Mouse (Mus musculus) stomach, embryonic 16.5 days (tissue): ENCODE measurements around the gene Sgce. TPM values are rescaled to one million over a fixed set of nuclear protein-coding genes. Genes with fewer than 3 reads are reported as not detected.

Experiments used
- ATAC-seq: fragments of 200-750 bp; cut with Nextera tagmentation; 2 replicates; pipeline ENCODE4 v1.8.0; 2017; ENCODE audit warnings: moderate number of reproducible peaks, moderate TSS enrichment; ENCODE audit not compliant: insufficient read depth, low FRiP score
- H3K27ac ChIP-seq: fragments of 300-500 bp; sonication (generic); 2 replicates; pipeline ENCODE4 v1.5.1; 2014; ENCODE audit warnings: low read length
- H3K27me3 ChIP-seq: fragments of 300-500 bp; sonication (generic); 2 replicates; pipeline ENCODE4 v1.6.1; 2014; ENCODE audit warnings: low read length, control low read depth, mixed read lengths; ENCODE audit not compliant: control insufficient read depth, insufficient read depth
- H3K36me3 ChIP-seq: fragments of 300-500 bp; sonication (generic); 2 replicates; pipeline ENCODE4 v1.6.1; 2014; ENCODE audit warnings: low read length; ENCODE audit not compliant: control insufficient read depth, insufficient read depth
- H3K4me1 ChIP-seq: fragments of 300-500 bp; sonication (generic); 2 replicates; pipeline ENCODE4 v1.6.1; 2014; ENCODE audit warnings: low read length, control low read depth, mixed read lengths; ENCODE audit not compliant: control insufficient read depth, insufficient read depth
- H3K4me2 ChIP-seq: fragments of 300-500 bp; sonication (generic); 2 replicates; pipeline ENCODE4 v1.6.1; 2014; ENCODE audit warnings: low read depth, low read length, mixed read lengths
- H3K4me3 ChIP-seq: fragments of 300-500 bp; sonication (generic); replicated peaks from 2 replicates; pipeline ENCODE4 v1.5.1; 2014; ENCODE audit warnings: mild to moderate bottlenecking, low read length
- H3K9ac ChIP-seq: fragments of 300-500 bp; sonication (generic); 2 replicates; pipeline ENCODE4 v1.6.1; 2014; ENCODE audit warnings: low read length
- H3K9me3 ChIP-seq: fragments of 300-500 bp; sonication (generic); replicated peaks from 2 replicates; pipeline ENCODE4 v1.6.1; 2016; ENCODE audit warnings: low read length, control low read depth; ENCODE audit not compliant: control insufficient read depth
- WGBS: fragments of 180-500 bp; shearing (Covaris S2); extraction: QIAGEN DNeasy Blood & Tissue Kit; methylation state at CpG from one replicate; pipeline ENCODE4 v1.1.7; 2014; 5-methylcytosine and 5-hydroxymethylcytosine counted together
- polyA plus RNA-seq: library from polyadenylated mRNA; unstranded; fragments of >200 nt; fragmentation: Nextera tagmentation; extraction: Ambion mirVana; gene quantifications from 2 replicates; pipeline ENCODE4 v1.2.1, GENCODE M21; 2015

Sgce gene
- polyA plus RNA-seq, 1 experiment from 2014 or later = 69.6 TPM

DNA sequence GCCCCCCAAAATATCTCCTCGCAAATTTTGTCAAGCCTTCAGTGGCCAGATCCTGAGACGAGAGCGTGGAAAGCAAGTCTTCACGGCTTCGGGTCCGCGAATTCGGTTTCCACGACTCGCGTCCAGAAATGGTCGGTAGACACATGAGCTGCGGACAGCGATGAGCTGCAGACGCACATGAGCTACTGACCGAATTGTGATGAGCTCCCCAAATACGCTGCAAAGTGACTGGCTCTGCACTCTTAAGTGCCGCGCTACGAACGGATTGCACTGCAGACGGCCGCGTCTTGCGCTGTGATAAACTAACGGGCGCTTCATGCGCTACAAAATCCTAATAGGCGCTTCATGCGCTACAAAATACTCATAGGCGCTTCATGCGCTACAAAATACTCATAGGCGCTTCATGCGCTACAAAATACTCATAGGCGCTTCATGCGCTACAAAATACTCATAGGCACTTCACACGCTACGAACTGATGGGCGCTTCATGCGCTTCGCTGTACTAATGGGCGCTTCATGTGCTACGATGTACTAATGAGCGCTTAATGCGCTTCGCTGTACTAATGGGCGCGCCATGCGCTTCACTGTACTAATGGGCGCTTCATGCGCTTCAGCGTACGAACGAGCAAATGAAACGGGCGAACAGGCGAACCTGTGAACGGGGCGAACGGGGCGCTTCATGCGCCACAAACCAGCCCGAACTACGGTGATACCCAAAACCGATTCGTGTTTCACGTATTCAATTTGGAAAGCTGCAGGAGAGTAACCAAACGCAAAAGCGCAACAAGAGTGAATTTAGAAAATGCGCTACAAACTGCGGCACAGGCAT lies 884 bp upstream of the Sgce start:
- Histone ChIP-seq H3K9me3 (peaks cover 17% of the 10 kb centered on the region), H3K27ac (peak overlapping the region; percentile 31), H3K9ac (peak overlapping the region; percentile 56; the same call in 1 of the 2 replicates), H3K4me3 (peak overlapping the region; percentile 54), H3K36me3 (no peaks in the 10 kb centered on the region), H3K27me3 (no peaks in the 10 kb centered on the region), H3K4me2 (peak overlapping the region; percentile 69), H3K4me1 (no peaks in the 10 kb centered on the region)
- 48% methylated on average over 71 of the region's 71 CpGs for WGBS
- ATAC-seq = no peak

DNA sequence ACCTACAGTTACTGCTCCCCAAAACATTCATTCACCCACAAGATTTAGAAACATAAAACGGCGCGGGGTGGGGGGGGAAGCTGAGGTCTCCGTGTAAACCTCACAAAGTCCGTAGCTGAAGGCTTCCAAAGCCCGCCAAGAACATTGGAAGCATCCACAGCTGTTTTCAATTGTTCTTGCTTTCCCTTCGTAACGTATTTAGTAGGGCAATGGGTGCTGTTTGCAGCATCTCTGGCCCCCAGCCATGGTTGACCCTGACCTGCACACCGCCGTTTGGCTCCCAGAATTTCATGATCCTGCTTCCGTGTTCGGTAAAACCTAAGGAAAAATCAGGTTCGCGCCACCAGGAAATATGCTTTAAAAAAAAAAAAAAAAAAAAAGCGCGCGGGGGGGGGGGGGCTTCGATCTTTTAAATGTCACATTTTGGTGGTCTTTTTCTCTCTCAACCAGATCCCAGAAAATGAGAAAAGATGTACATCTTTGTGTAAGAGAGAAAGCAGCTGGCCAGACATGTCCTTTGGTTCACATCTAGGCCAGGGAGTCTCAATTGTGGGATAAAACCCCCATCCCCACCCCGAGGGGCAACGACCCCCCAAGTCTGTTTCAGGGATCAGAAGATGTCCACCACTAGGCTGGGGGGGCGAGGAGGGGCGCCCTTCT lies 841 bp downstream of the Sgce start:
- WGBS = 50% methylated on average over 20 of the region's 22 CpGs
- H3K36me3 ChIP-seq = no peaks in the 10 kb centered on the region
- H3K9ac ChIP-seq = peak overlapping the region; percentile 74
- peak overlapping the region; percentile 69 for H3K4me2 ChIP-seq
- no peaks in the 10 kb centered on the region for H3K27me3 ChIP-seq
- ATAC-seq = no peak
- peaks cover 17% of the 10 kb centered on the region for H3K9me3 ChIP-seq
- H3K4me3 ChIP-seq = peak overlapping the region; percentile 54
- H3K4me1 ChIP-seq = peaks cover 2% of the 10 kb centered on the region; the same call in 1 of the 2 replicates
- peak overlapping the region; percentile 62 for H3K27ac ChIP-seq

DNA sequence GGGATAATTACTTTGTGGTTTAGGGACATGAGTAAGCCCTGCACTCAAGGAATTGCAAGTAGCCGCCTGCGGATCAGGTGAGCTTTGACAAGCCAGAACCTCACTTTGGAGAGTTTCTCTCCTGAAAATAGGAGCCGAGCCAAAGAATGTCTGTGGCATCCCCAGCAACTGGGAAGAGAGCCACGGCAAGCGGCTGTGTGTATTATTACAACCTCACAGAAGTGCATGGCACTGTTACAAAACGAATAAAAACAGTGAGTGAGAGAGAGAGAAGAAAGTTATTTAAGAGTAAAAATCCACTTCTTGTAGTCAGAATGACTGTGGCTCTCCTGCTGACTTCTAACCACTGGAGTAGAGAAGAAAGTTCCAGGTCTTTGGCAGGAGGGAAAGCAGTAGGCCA lies 6.5 kb downstream of the Sgce start:
- no peak overlapping the region for H3K4me2 ChIP-seq
- H3K4me1 ChIP-seq = peaks cover 7% of the 10 kb centered on the region; the same call in 1 of the 2 replicates
- 23% methylated on average over 6 of the region's 6 CpGs for WGBS
- no peaks in the 10 kb centered on the region for H3K9me3 ChIP-seq
- no peak overlapping the region for H3K9ac ChIP-seq
- no peaks in the 10 kb centered on the region for H3K36me3 ChIP-seq
- H3K27me3 ChIP-seq = no peaks in the 10 kb centered on the region
- no peak overlapping the region for H3K4me3 ChIP-seq
- no peak; the same call in 1 of the 2 replicates for ATAC-seq
- no peak overlapping the region for H3K27ac ChIP-seq

DNA sequence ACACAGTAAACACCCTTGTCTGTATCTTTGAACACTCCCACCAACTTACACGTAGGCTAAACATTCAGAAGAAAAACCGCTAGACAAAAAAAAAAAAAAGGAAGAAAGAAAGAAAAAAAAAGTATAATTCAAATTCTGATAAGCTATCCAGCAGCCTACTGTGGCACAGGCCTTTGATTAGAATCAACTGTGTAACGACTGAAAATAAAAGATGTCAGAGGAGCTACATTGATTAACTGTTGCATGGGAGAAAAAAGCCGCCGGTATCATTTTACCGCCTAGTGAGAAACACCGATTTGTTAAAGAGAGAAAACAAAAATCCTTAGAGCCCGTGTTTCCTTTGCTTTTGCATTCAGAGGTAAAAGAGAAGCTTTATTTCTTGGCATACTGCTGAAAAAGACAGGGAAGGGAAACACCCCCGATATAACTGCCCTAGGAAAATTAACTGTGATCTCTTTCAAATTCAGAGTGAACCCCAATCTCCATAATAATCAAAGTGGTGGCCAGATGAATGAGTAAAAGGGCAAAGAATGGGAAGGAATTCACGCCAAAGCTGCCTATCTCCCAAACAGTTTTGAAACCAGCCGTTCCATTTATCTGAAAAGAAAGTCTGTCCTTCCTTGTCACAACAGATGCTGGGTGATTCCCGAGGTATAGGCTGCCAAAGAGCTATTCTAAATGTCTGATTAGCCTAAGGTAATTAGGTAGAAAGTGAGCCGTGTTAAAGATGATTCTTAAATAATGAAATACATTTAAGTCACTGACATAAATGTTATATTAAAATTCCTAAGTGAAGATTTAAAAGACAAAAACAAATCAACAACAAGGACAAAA lies 7.3 kb downstream of the Sgce start:
- no peaks in the 10 kb centered on the region for H3K27me3 ChIP-seq
- H3K9ac ChIP-seq = no peak overlapping the region
- H3K27ac ChIP-seq = no peak overlapping the region
- WGBS = 42% methylated on average over 13 of the region's 13 CpGs
- H3K4me3 ChIP-seq = no peak overlapping the region
- no peak overlapping the region for H3K4me2 ChIP-seq
- H3K36me3 ChIP-seq = no peaks in the 10 kb centered on the region
- H3K9me3 ChIP-seq = no peaks in the 10 kb centered on the region
- no peak for ATAC-seq
- peaks cover 7% of the 10 kb centered on the region; the same call in 1 of the 2 replicates for H3K4me1 ChIP-seq

DNA sequence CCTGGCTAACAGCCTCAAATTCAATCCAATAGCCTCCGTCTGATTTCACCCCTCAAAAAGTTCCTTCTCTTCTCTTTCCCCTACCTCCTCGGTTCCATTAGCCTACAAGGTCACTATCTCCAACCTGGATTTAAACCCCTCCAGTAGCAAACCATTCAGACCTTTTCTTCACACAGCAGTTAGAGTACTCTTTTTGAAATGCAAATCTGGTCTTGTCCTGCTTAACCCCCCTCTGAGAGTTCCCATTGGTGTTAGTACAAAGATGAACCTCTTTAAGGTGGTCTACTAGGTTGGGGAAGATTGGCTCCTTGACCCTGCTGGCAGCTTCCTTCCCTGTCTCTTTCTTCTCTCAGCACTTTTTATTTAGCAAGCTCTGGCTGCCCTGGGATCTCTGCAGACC lies 8.3 kb downstream of the Sgce start:
- Histone ChIP-seq H3K9me3 (no peaks in the 10 kb centered on the region), H3K27ac (no peak overlapping the region), H3K9ac (no peak overlapping the region), H3K4me3 (no peak overlapping the region), H3K36me3 (no peaks in the 10 kb centered on the region), H3K4me2 (no peak overlapping the region), H3K4me1 (peaks cover 7% of the 10 kb centered on the region; the same call in 1 of the 2 replicates), H3K27me3 (no peaks in the 10 kb centered on the region)
- no peak for ATAC-seq
- 48% methylated on average over 2 of the region's 2 CpGs for WGBS

DNA sequence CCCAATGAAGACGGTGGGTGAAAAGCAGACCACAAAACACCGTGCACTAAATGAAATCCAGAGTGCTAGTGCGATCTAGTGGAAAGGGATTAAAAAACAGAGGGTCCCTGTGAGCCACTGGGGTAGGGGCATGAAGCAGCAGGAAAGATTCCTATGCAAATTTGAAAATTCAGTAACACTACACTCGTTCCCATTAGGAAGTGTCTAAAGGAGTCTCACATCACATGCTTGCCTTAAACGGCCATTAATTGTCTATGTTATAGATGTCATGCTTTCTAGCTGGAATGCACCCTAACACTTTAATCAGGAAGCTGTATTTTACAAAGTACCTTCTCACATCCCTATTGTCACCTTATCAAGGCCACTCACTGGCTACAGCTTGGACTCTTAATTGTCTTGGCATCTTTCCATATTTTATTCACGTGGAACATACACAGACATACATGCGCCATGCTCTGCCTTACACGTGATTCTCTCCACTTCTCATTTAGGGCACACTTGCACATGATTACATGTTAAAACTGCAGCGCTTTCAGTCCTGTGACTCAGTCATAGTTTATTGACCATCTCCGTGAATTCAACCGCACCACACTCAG lies 8.9 kb downstream of the Sgce start:
- WGBS = 66% methylated on average over 11 of the region's 11 CpGs
- H3K27me3 ChIP-seq = no peaks in the 10 kb centered on the region
- H3K4me3 ChIP-seq = no peak overlapping the region
- H3K9me3 ChIP-seq = no peaks in the 10 kb centered on the region
- no peak for ATAC-seq
- H3K36me3 ChIP-seq = no peaks in the 10 kb centered on the region
- no peak overlapping the region for H3K4me2 ChIP-seq
- H3K9ac ChIP-seq = no peak overlapping the region
- H3K4me1 ChIP-seq = peaks cover 7% of the 10 kb centered on the region; the same call in 1 of the 2 replicates
- H3K27ac ChIP-seq = no peak overlapping the region

DNA sequence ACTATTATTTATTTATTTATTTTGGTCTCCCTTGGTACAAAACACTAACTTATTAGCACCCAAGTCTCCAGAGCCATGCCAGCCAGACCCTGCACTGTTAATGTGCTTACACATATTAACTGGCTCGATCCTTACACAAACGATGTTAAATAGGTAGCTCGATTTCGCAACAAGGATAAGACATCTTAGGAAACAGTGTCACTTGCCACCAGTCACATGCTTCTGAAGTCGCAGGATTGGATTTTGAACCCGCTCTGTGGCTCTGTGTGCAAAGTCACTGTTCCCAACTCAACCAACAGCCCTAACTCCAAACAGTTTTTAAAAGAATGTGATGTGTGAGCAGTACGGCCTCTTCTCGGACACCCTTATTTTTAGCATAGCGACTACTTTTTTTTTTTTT lies 10.6 kb downstream of the Sgce start:
- no peaks in the 10 kb centered on the region for H3K9me3 ChIP-seq
- no peak overlapping the region for H3K4me3 ChIP-seq
- peaks cover 7% of the 10 kb centered on the region; the same call in 1 of the 2 replicates for H3K4me1 ChIP-seq
- WGBS = 80% methylated on average over 9 of the region's 9 CpGs
- no peaks in the 10 kb centered on the region for H3K36me3 ChIP-seq
- H3K4me2 ChIP-seq = no peak overlapping the region
- no peak for ATAC-seq
- no peak overlapping the region for H3K27ac ChIP-seq
- no peaks in the 10 kb centered on the region for H3K27me3 ChIP-seq
- H3K9ac ChIP-seq = no peak overlapping the region

DNA sequence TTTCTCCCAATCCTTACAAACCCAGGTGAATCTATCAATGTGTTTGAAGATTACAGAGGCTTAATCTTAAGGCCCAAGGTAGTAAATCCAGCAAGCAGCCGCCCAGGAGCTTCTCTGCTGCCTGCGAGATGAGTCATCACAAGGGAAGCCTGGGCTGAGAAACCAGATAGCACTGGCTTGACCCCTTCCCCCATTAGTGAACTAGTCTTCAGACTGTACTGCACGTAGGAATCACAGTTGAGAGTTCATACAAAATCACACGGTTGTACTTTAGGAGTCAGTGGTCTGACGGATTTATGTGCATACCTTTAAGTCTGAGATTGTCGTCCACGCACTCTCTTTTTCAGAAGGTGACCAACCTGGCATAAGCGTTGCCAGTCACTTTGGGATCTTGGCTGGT lies 13.8 kb downstream of the Sgce start:
- H3K27me3 ChIP-seq = no peaks in the 10 kb centered on the region
- no peak overlapping the region for H3K4me3 ChIP-seq
- H3K4me2 ChIP-seq = no peak overlapping the region
- no peaks in the 10 kb centered on the region for H3K9me3 ChIP-seq
- no peak; the same call in 1 of the 2 replicates for ATAC-seq
- no peak overlapping the region for H3K9ac ChIP-seq
- WGBS = 53% methylated on average over 8 of the region's 8 CpGs
- no peak overlapping the region; the same call in 1 of the 2 replicates for H3K27ac ChIP-seq
- no peaks in the 10 kb centered on the region for H3K36me3 ChIP-seq
- no peaks in the 10 kb centered on the region for H3K4me1 ChIP-seq
